Comparison of ENCODE assay signal across 8 mouse cellular contexts in the genomic region with DNA sequence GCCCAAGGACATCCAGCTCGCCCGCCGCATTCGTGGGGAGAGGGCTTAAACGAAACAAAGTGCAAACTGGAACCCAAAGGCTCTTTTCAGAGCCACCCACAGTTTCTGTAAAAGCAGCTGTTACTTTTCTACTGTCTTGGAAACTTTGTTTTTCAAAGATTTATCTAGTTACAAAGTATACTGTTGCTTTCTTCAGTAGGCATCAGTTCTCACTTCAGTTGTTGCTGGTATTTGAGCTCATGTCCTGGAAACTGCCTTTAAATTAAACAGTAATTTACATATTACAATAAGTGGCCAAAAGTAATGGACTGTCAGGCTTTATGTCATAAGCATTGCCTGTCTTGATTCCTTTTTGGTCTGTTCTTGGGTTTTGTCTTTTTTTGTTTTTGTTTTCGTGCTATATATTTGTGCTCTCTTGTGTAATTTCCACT. TPM values are rescaled to one million over a fixed set of nuclear protein-coding genes. Genes with fewer than 3 reads are reported as not detected.
DNase-seq lines count a peak whose midpoint lies in the region; ATAC-seq lines count a peak whose summit lies in the region.

No protein-coding gene starts in this region.

- no peak for ATAC-seq in lung, embryonic 15.5 days (ENCODE audit: borderline replicate concordance, extremely low read depth, low FRiP score, low TSS enrichment)
- no peak for ATAC-seq in stomach, embryonic 14.5 days (ENCODE audit: insufficient number of reproducible peaks, insufficient read depth, low FRiP score, low read depth)

- H3K9me3 ChIP-seq in lung, embryonic 15.5 days: no peaks in the 10 kb centered on the region
- no peaks in the 10 kb centered on the region for H3K9me3 ChIP-seq in embryonic facial prominence, embryonic 10.5 days
- H3K9me3 ChIP-seq in limb, embryonic 10.5 days (replicated peaks): no peaks in the 10 kb centered on the region
- no peaks in the 10 kb centered on the region for H3K9me3 ChIP-seq in stomach, embryonic 14.5 days (ENCODE audit: control insufficient read depth, low read depth, low read length)

- H3K4me3 ChIP-seq in lung, embryonic 15.5 days: peak overlapping the region; percentile 39
- H3K4me3 ChIP-seq in embryonic facial prominence, embryonic 10.5 days: peak overlapping the region; percentile 61
- peak overlapping the region; percentile 51 for H3K4me3 ChIP-seq in limb, embryonic 10.5 days
- H3K4me3 ChIP-seq in stomach, embryonic 14.5 days (ENCODE audit: low read depth, low read length): peak overlapping the region; percentile 37

- H3K27me3 ChIP-seq in lung, embryonic 15.5 days: no peaks in the 10 kb centered on the region
- no peaks in the 10 kb centered on the region for H3K27me3 ChIP-seq in embryonic facial prominence, embryonic 10.5 days (replicated peaks; ENCODE audit: low read depth, poor library complexity, severe bottlenecking)
- H3K27me3 ChIP-seq in limb, embryonic 10.5 days (ENCODE audit: low read depth, poor library complexity, severe bottlenecking): no peaks in the 10 kb centered on the region
- H3K27me3 ChIP-seq in stomach, embryonic 14.5 days (ENCODE audit: control insufficient read depth, insufficient read depth, low read length): no peaks in the 10 kb centered on the region

- intact Hi-C loops in gastrocnemius, postnatal 36 days (cut with DNase I): loop anchor here (10.0 kb wide), 1 partner anchor 1708 kb away; the partner anchor contains the start of genes Hist1h2ag, Hist1h2bj and Hist1h4i

- peaks cover 27% of the 10 kb centered on the region for H3K4me1 ChIP-seq in lung, embryonic 15.5 days
- H3K4me1 ChIP-seq in embryonic facial prominence, embryonic 10.5 days: peaks cover 21% of the 10 kb centered on the region
- peaks cover 15% of the 10 kb centered on the region for H3K4me1 ChIP-seq in limb, embryonic 10.5 days
- H3K4me1 ChIP-seq in stomach, embryonic 14.5 days (ENCODE audit: control insufficient read depth, insufficient read depth, low read length): peaks cover 18% of the 10 kb centered on the region

- H3K27ac ChIP-seq in lung, embryonic 15.5 days: peak overlapping the region; percentile 87
- H3K27ac ChIP-seq in embryonic facial prominence, embryonic 10.5 days (replicated peaks): peak overlapping the region; percentile 91
- peak overlapping the region; percentile 87 for H3K27ac ChIP-seq in limb, embryonic 10.5 days
- H3K27ac ChIP-seq in stomach, embryonic 14.5 days (ENCODE audit: low read length): peak overlapping the region; percentile 79; the same call in 1 of the 2 replicates

- peak overlapping the region; percentile 54 for H3K9ac ChIP-seq in lung, embryonic 15.5 days
- peak overlapping the region; percentile 34 for H3K9ac ChIP-seq in stomach, embryonic 14.5 days (replicated peaks; ENCODE audit: low read depth, low read length)

- WGBS in lung, embryonic 15.5 days: 3% methylated on average over 6 of the region's 6 CpGs
- 3% methylated on average over 6 of the region's 6 CpGs for WGBS in embryonic facial prominence, embryonic 10.5 days
- 7% methylated on average over 6 of the region's 6 CpGs for WGBS in limb, embryonic 10.5 days
- WGBS in stomach, embryonic 14.5 days: 2% methylated on average over 6 of the region's 6 CpGs

- no peaks in the 10 kb centered on the region for H3K36me3 ChIP-seq in lung, embryonic 15.5 days
- H3K36me3 ChIP-seq in embryonic facial prominence, embryonic 10.5 days (replicated peaks): no peaks in the 10 kb centered on the region
- H3K36me3 ChIP-seq in limb, embryonic 10.5 days: no peaks in the 10 kb centered on the region
- no peaks in the 10 kb centered on the region for H3K36me3 ChIP-seq in stomach, embryonic 14.5 days (ENCODE audit: control insufficient read depth, insufficient read depth, low read length)

- peak overlapping the region; percentile 52 for H3K4me2 ChIP-seq in lung, embryonic 15.5 days
- H3K4me2 ChIP-seq in stomach, embryonic 14.5 days (replicated peaks; ENCODE audit: low read depth, low read length): peak overlapping the region; percentile 40

- no peak for DNase-seq in lung, postnatal 10 days
- no peak for DNase-seq in embryonic facial prominence, embryonic 10.5 days (ENCODE audit: low spot score)
- DNase-seq in limb, embryonic 10.5 days (ENCODE audit: low spot score): no peak
- DNase-seq in ovary, postnatal 36 days (ENCODE audit: low spot score): no peak
- no peak for DNase-seq in natural killer cell, adult 2 months (ENCODE audit: low spot score in 2 of 2)
- DNase-seq in gastrocnemius, postnatal 36 days: no peak

RNA-seq across cellular contexts. Expression of gene Hist1h3b, which starts 0.7 kb away (rescaled TPM):
- polyA plus RNA-seq in lung, embryonic 15.5 days (2015; fragmentation: Nextera tagmentation; extraction: Ambion mirVana): 12.0 and 18.6 TPM in 2 replicates
- polyA plus RNA-seq in embryonic facial prominence, embryonic 10.5 days (2016; fragmentation: Nextera tagmentation; extraction: Ambion mirVana): 9.5 and 10.3 TPM in 2 replicates
- 6.3 and 9.7 TPM in 2 replicates for polyA plus RNA-seq in limb, embryonic 10.5 days (2016; fragmentation: Nextera tagmentation; extraction: Ambion mirVana)
- 11.1 and 11.8 TPM in 2 replicates for polyA plus RNA-seq in stomach, embryonic 14.5 days (2014; fragmentation: Nextera tagmentation; extraction: Ambion mirVana)
- total RNA-seq in gastrocnemius, postnatal 36 days (2021): 10 to 100 TPM; 14.2 to 14.3 TPM

RNA-seq across cellular contexts. Expression of gene Hist1h2ab, which starts 1.8 kb away (rescaled TPM):
- 74.3 and 83.5 TPM in 2 replicates for polyA plus RNA-seq in lung, embryonic 15.5 days (2015; fragmentation: Nextera tagmentation; extraction: Ambion mirVana)
- 39.1 and 43.8 TPM in 2 replicates for polyA plus RNA-seq in embryonic facial prominence, embryonic 10.5 days (2016; fragmentation: Nextera tagmentation; extraction: Ambion mirVana)
- polyA plus RNA-seq in limb, embryonic 10.5 days (2016; fragmentation: Nextera tagmentation; extraction: Ambion mirVana): 55.9 and 60.6 TPM in 2 replicates
- polyA plus RNA-seq in stomach, embryonic 14.5 days (2014; fragmentation: Nextera tagmentation; extraction: Ambion mirVana): 38.8 and 50.2 TPM in 2 replicates
- 10 to 100 TPM in 1 of 2 experiments, 1 to 10 TPM in 1; 9.4 to 10.3 TPM for total RNA-seq in gastrocnemius, postnatal 36 days (2021)

RNA-seq across cellular contexts. Expression of gene Hist1h4b, which starts 4.1 kb away (rescaled TPM):
- 5.8 and 7.5 TPM in 2 replicates for polyA plus RNA-seq in lung, embryonic 15.5 days (2015; fragmentation: Nextera tagmentation; extraction: Ambion mirVana)
- 2.8 and 7.1 TPM in 2 replicates for polyA plus RNA-seq in embryonic facial prominence, embryonic 10.5 days (2016; fragmentation: Nextera tagmentation; extraction: Ambion mirVana)
- 4.4 and 5.9 TPM in 2 replicates for polyA plus RNA-seq in limb, embryonic 10.5 days (2016; fragmentation: Nextera tagmentation; extraction: Ambion mirVana)
- polyA plus RNA-seq in stomach, embryonic 14.5 days (2014; fragmentation: Nextera tagmentation; extraction: Ambion mirVana): 2.5 and 3.3 TPM in 2 replicates
- 1 to 10 TPM; 5.8 to 8.4 TPM for total RNA-seq in gastrocnemius, postnatal 36 days (2021)

RNA-seq across cellular contexts. Expression of gene Hist1h2bb, which starts 6.2 kb away (rescaled TPM):
- polyA plus RNA-seq in lung, embryonic 15.5 days (2015; fragmentation: Nextera tagmentation; extraction: Ambion mirVana): 3.2 and 4.1 TPM in 2 replicates
- polyA plus RNA-seq in embryonic facial prominence, embryonic 10.5 days (2016; fragmentation: Nextera tagmentation; extraction: Ambion mirVana): 1.9 and 2.9 TPM in 2 replicates
- 3.5 and 3.7 TPM in 2 replicates for polyA plus RNA-seq in limb, embryonic 10.5 days (2016; fragmentation: Nextera tagmentation; extraction: Ambion mirVana)
- polyA plus RNA-seq in stomach, embryonic 14.5 days (2014; fragmentation: Nextera tagmentation; extraction: Ambion mirVana): 2.0 and 2.1 TPM in 2 replicates
- 1 to 10 TPM; 5.1 to 7.0 TPM for total RNA-seq in gastrocnemius, postnatal 36 days (2021)

RNA-seq across cellular contexts. Expression of gene Hist1h3c, which starts 7.4 kb away (rescaled TPM):
- 12.0 and 13.7 TPM in 2 replicates for polyA plus RNA-seq in lung, embryonic 15.5 days (2015; fragmentation: Nextera tagmentation; extraction: Ambion mirVana)
- 8.6 and 10.0 TPM in 2 replicates for polyA plus RNA-seq in embryonic facial prominence, embryonic 10.5 days (2016; fragmentation: Nextera tagmentation; extraction: Ambion mirVana)
- 9.6 TPM in 2 replicates for polyA plus RNA-seq in limb, embryonic 10.5 days (2016; fragmentation: Nextera tagmentation; extraction: Ambion mirVana)
- 6.1 and 8.4 TPM in 2 replicates for polyA plus RNA-seq in stomach, embryonic 14.5 days (2014; fragmentation: Nextera tagmentation; extraction: Ambion mirVana)
- 1 to 10 TPM; 4.5 to 4.6 TPM for total RNA-seq in gastrocnemius, postnatal 36 days (2021)
